Mouse (Mus musculus): Measurements from ENCODE around the gene Clrn1. TPM values are rescaled to one million over a fixed set of nuclear protein-coding genes. Genes with fewer than 3 reads are reported as not detected.

Clrn1 gene
- polyA plus RNA-seq (2017; shearing (Covaris generic)): not detected

GRCm38 (mm10) chr3:58884801-58885573 lies at the start of gene Clrn1:
TSS of gene Clrn1 (minus strand) at chr3:58885340.

GRCm38 (mm10) chr3:58822211-58822610 lies 62.9 kb downstream of the Clrn1 start, which contains the start of gene Mindy4b-ps:
TSS of gene Mindy4b-ps (minus strand) at chr3:58822311.

Other genes with a start within 250 kb of the Clrn1 start
- not detected for gene Erich6, start 248.1 kb downstream of the Clrn1 start, polyA plus RNA-seq (2017; shearing (Covaris generic))
- 1.3 TPM for gene Siah2, start 192.9 kb downstream of the Clrn1 start, polyA plus RNA-seq (2017; shearing (Covaris generic))
- gene Mindy4b-ps, start 63.0 kb downstream of the Clrn1 start, polyA plus RNA-seq (2017; shearing (Covaris generic)): not detected
- gene Med12l, start 120.5 kb upstream of the Clrn1 start, polyA plus RNA-seq (2017; shearing (Covaris generic)): 0.81 TPM
- gene Gpr171, start 216.5 kb upstream of the Clrn1 start, polyA plus RNA-seq (2017; shearing (Covaris generic)): 49.4 TPM